ENCODE assay signal across 11 mouse cellular contexts in the genomic region with DNA sequence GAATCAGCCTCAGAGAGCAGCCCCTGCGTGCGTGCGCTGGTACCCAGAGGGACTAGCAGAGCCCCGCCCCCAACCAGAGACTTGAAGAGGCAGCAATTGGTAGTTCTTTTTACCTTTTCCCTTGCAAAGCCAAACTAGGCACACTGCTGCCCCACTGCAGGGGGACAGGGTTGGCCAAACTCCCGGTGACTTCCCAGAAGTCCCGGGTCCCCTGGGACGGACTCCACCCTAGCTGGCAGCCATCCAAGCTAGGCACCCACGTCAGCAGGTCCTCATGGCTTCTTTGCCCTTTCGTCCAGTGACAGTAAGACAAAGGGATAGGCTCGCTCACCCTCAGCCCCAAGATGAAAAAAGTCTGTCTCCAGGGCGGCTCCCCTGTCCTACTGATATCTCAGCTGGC. TPM values are rescaled to one million over a fixed set of nuclear protein-coding genes. Genes with fewer than 3 reads are reported as not detected.
DNase-seq lines count a peak whose midpoint lies in the region; ATAC-seq and TF ChIP-seq lines count a peak whose summit lies in the region.
"Had no signal": no experiment of that assay in that cellular context is flagged by ENCODE, and none has a peak within 500 bp of the region (broad histone marks: within the 10 kb centered on the region; RNA-seq: fewer than 3 reads in every experiment).

No protein-coding gene starts in this region.

- ATAC-seq in cerebellum, adult (ENCODE audit: insufficient number of reproducible peaks, low FRiP score, low TSS enrichment), result no peak
- no peak for ATAC-seq in lung, embryonic 16.5 days (ENCODE audit: low read depth)
- ATAC-seq in forebrain, postnatal 0 days, result no peak

- no peaks in the 10 kb centered on the region for H3K9me3 ChIP-seq in lung, embryonic 16.5 days (ENCODE audit: control insufficient read depth, low read length)
- no peaks in the 10 kb centered on the region for H3K9me3 ChIP-seq in forebrain, postnatal 0 days (ENCODE audit: low read length)
- H3K9me3 ChIP-seq: embryonic facial prominence, embryonic 10.5 days; neural tube, embryonic 15.5 days had no signal

- H3K27me3 ChIP-seq in lung, embryonic 16.5 days (ENCODE audit: control insufficient read depth, insufficient read depth, low read depth, low read length), result peaks cover 13% of the 10 kb centered on the region
- H3K27me3 ChIP-seq in forebrain, postnatal 0 days (ENCODE audit: insufficient read depth, low read length), result peaks cover 13% of the 10 kb centered on the region

- no peak for TF ChIP-seq CTCF in forebrain, postnatal 0 days (IDR thresholded peaks at IDR 0.05; ENCODE audit: low read depth)

- H3K9ac ChIP-seq in lung, embryonic 16.5 days (ENCODE audit: low read length), result peak overlapping the region; percentile 28
- no peak overlapping the region for H3K9ac ChIP-seq in forebrain, postnatal 0 days
- H3K9ac ChIP-seq: neural tube, embryonic 15.5 days had no signal

- H3K4me1 ChIP-seq in lung, embryonic 16.5 days (replicated peaks; ENCODE audit: control insufficient read depth, insufficient read depth, low read length), result peaks cover 51% of the 10 kb centered on the region
- H3K4me1 ChIP-seq in forebrain, postnatal 0 days (ENCODE audit: insufficient read depth), result peaks cover 7% of the 10 kb centered on the region; the same call in 1 of the 2 replicates

- no peak overlapping the region for H3K4me3 ChIP-seq in lung, embryonic 16.5 days (ENCODE audit: low read length)
- no peak overlapping the region for H3K4me3 ChIP-seq in forebrain, postnatal 0 days (ENCODE audit: low read depth, low read length)
- H3K4me3 ChIP-seq: embryonic facial prominence, embryonic 10.5 days; neural tube, embryonic 15.5 days had no signal

- no peaks in the 10 kb centered on the region for H3K36me3 ChIP-seq in lung, embryonic 16.5 days (ENCODE audit: control insufficient read depth, insufficient read depth, low read length)
- no peaks in the 10 kb centered on the region for H3K36me3 ChIP-seq in forebrain, postnatal 0 days (ENCODE audit: insufficient read depth)
- H3K36me3 ChIP-seq: embryonic facial prominence, embryonic 10.5 days; neural tube, embryonic 15.5 days had no signal

- WGBS in lung, embryonic 16.5 days, result 23% methylated on average over 11 of the region's 11 CpGs
- 25% methylated on average over 11 of the region's 11 CpGs for WGBS in forebrain, postnatal 0 days

- H3K4me2 ChIP-seq in lung, embryonic 16.5 days (ENCODE audit: low read depth, low read length), result no peak overlapping the region
- H3K4me2 ChIP-seq in forebrain, postnatal 0 days (ENCODE audit: low read depth), result no peak overlapping the region
- H3K4me2 ChIP-seq: neural tube, embryonic 15.5 days had no signal

- H3K27ac ChIP-seq in lung, embryonic 16.5 days (ENCODE audit: low read length), result no peak overlapping the region
- H3K27ac ChIP-seq in forebrain, postnatal 0 days (ENCODE audit: low read depth, low read length), result no peak overlapping the region
- H3K27ac ChIP-seq: embryonic facial prominence, embryonic 10.5 days; neural tube, embryonic 15.5 days had no signal

- intact Hi-C loops in heart, postnatal 25 days (cut with DNase I), result loop anchor here (2.0 kb wide), 1 partner anchor 27 kb away; no protein-coding TSS in a partner anchor
- intact Hi-C loops in left cerebral cortex, postnatal 4 days (cut with DNase I), result no loop called here

- peak; percentile 26 to 50 for DNase-seq in cerebellum, postnatal 25 days
- DNase-seq in adrenal gland, postnatal 10 days, result peak; percentile 93
- DNase-seq in heart, postnatal 25 days (ENCODE audit: low spot score), result peak; percentile 51
- DNase-seq in left cerebral cortex, postnatal 4 days, result no peak
- no peak for DNase-seq in frontal cortex, postnatal 36 days (ENCODE audit: low spot score in 2 of 2)
- no peak for DNase-seq in forebrain, postnatal 0 days

RNA-seq across cellular contexts. Expression of a gene that starts 29.9 kb away (rescaled TPM):
- total RNA-seq in adrenal gland, postnatal 10 days (2021), result 100 to 1,000 TPM; 549 to 558 TPM
- total RNA-seq in heart, postnatal 25 days (2021), result 100 to 1,000 TPM; 250 to 251 TPM
- 11.3 and 15.3 TPM in 2 replicates for polyA plus RNA-seq in lung, embryonic 16.5 days (2015; fragmentation: Nextera tagmentation; extraction: Ambion mirVana)
- total RNA-seq in left cerebral cortex, postnatal 4 days (2021), result 10 to 100 TPM; 14.1 to 15.1 TPM
- total RNA-seq in forebrain, postnatal 0 days (2014; rRNA removed), result 10.8 and 13.1 TPM in 2 replicates
- 6.4 and 7.0 TPM in 2 replicates for polyA plus RNA-seq in forebrain, postnatal 0 days (2015; fragmentation: Nextera tagmentation; extraction: Ambion mirVana)
- total RNA-seq: granulocyte monocyte progenitor cell, adult 5-6 weeks had no signal

RNA-seq across cellular contexts. Expression of a gene that starts 29.9 kb away (rescaled TPM):
- 10 to 100 TPM; 30.4 to 34.6 TPM for total RNA-seq in adrenal gland, postnatal 10 days (2021)
- 10 to 100 TPM; 44.1 to 47.2 TPM for total RNA-seq in heart, postnatal 25 days (2021)
- 26.9 and 28.2 TPM in 2 replicates for polyA plus RNA-seq in lung, embryonic 16.5 days (2015; fragmentation: Nextera tagmentation; extraction: Ambion mirVana)
- total RNA-seq in left cerebral cortex, postnatal 4 days (2021), result 10 to 100 TPM; 23.3 to 27.9 TPM
- 31.5 and 48.7 TPM in 2 replicates for total RNA-seq in forebrain, postnatal 0 days (2014; rRNA removed)
- polyA plus RNA-seq in forebrain, postnatal 0 days (2015; fragmentation: Nextera tagmentation; extraction: Ambion mirVana), result 19.2 and 24.3 TPM in 2 replicates

RNA-seq across cellular contexts. Expression of a gene that starts 48.7 kb away (rescaled TPM):
- total RNA-seq in adrenal gland, postnatal 10 days (2021), result 10 to 100 TPM; 38.0 to 54.0 TPM
- total RNA-seq in heart, postnatal 25 days (2021), result 10 to 100 TPM; 42.0 to 43.0 TPM
- 280 and 298 TPM in 2 replicates for polyA plus RNA-seq in lung, embryonic 16.5 days (2015; fragmentation: Nextera tagmentation; extraction: Ambion mirVana)
- 10 to 100 TPM; 13.8 to 14.0 TPM for total RNA-seq in left cerebral cortex, postnatal 4 days (2021)
- 15.1 and 15.5 TPM in 2 replicates for total RNA-seq in forebrain, postnatal 0 days (2014; rRNA removed)
- polyA plus RNA-seq in forebrain, postnatal 0 days (2015; fragmentation: Nextera tagmentation; extraction: Ambion mirVana), result 42.4 and 45.5 TPM in 2 replicates

Comparison
In these comparisons a context has a peak if more than half of its experiments do, and no peak if none do; other contexts are left out.
1. DNase-seq: peak in cerebellum, postnatal 25 days (2 of 2), adrenal gland, postnatal 10 days (single experiment) and heart, postnatal 25 days (single experiment); none in left cerebral cortex, postnatal 4 days (single experiment), frontal cortex, postnatal 36 days (0 of 2) and forebrain, postnatal 0 days (single experiment).
2. RNA of a gene that starts 29.9 kb away (total RNA-seq): 549 to 558 TPM in adrenal gland, postnatal 10 days and 250 to 251 TPM in heart, postnatal 25 days; 14.1 to 15.1 TPM in left cerebral cortex, postnatal 4 days and 10.8 to 13.1 TPM in forebrain, postnatal 0 days; every median in the first group is over 10 times any median in the second.